Mouse (Mus musculus) adrenal gland, postnatal 4 days (tissue): Measurements from ENCODE around the gene Thumpd2. TPM values are rescaled to one million over a fixed set of nuclear protein-coding genes. Genes with fewer than 3 reads are reported as not detected.

ENCODE experiments used
- DNase-seq, 2 experiments: peaks; one replicate each; pipeline ENCODE4 v3.0.0; 2021 to 2022; ENCODE audit warnings: low spot score in 2 of 2, mixed read lengths in 2 of 2
- long read RNA-seq, 2 experiments: library from polyadenylated mRNA; stranded (forward); transcript quantifications; one replicate each; pipeline ENCODE4 v2.0.0; 2021
- total RNA-seq, 2 experiments: library from RNA; stranded (reverse); gene quantifications; 2 replicates each; pipeline ENCODE4 v1.2.3; 2021

Thumpd2 gene
- 10 to 100 TPM; 17.4 to 19.2 TPM for total RNA-seq
- long read RNA-seq, experiment 1, transcript Thumpd2-201 (10 exons, 1,833 nt) = major isoform, 19 of 29 reads
- long read RNA-seq, experiment 1, partial matches to known transcripts = 0 of 29 reads
- long read RNA-seq, experiment 1, other reads (novel, unspliced or antisense) = 10 of 29 reads
- long read RNA-seq, experiment 2, transcript Thumpd2-201 (10 exons, 1,833 nt) = major isoform, 32 of 47 reads
- long read RNA-seq, experiment 2, partial matches to known transcripts = 1 of 47 reads
- long read RNA-seq, experiment 2, other reads (novel, unspliced or antisense) = 14 of 47 reads

DNA sequence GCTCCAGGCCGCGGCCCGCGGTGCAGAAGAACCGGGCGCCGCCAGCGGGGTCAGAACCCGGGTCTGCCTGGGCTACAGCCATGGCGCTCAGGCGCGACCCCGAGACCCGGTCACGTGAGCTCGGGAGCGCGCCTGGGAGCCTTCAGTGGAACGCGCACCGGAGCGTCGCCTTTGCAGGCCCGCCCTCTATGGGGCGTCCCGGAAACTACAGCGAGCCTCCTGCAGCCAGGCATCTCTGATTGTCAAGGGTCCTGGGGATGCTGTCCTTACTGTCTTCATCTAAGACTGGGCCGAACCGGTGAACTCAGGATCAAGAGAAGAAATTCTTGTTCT, at the start of gene Thumpd2:
Gene Thumpd2 (minus strand): TSS at position 104 of the 333 bp plus-strand sequence.
- peak; percentile 82 to 83 for DNase-seq

DNA sequence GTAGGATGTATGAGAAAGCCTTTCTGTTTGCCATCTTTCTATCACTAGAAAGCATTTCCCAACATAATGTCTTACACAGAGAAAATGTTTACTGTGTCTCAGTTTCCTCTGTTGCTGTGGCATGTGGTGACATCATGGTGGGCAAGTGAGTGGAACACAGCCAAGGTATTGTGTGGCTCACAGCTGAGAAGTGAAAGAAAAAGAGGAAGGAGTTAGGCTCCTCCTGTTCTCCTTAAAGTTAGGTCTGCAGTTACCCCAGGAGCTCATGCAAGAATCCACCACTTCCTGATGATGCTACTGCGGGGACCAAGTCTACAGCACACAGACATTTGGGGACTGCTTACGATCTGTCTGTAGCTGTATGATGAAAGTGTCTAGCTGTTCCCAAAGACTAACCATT, 39.4 kb upstream of the Thumpd2 start:
- no peak for DNase-seq

DNA sequence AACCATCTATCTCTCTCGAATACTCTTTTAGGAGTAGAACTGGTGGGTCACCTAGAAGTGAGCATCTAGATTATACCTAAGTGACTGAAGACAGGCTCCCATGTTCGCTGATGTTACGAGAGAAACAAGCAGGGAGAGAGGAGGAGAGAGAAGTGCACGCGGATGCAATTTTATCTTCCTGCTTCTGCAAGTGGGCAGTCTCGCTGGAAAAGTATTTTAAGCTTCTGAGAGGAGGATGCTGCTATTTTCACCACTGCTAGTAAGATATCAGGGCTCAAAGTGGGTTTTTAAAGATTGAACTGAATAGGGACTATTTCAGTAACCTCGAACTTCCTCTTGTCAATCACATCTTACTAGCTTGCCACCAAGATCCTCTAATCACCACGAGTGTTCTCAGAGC, 38.0 kb upstream of the Thumpd2 start:
- no peak for DNase-seq

DNA sequence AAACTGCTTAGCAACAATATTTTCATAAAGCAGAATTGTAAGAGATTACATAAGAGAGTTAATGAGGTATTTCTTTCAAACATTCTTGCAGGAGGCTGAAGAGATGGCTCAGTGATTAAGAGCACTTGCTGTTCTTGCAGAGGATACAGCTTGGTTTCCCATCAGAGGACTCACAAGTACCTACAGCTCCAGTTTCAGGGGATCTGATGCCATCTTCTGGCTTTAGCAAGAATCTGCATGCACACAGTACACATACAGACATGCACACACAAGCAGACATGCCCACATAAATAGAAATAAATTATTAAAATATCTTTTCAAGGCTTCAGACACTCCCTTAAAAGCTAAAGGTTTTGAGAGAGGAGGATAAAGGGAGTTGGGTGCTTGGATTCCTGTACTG, 33.6 kb upstream of the Thumpd2 start:
- no peak for DNase-seq

DNA sequence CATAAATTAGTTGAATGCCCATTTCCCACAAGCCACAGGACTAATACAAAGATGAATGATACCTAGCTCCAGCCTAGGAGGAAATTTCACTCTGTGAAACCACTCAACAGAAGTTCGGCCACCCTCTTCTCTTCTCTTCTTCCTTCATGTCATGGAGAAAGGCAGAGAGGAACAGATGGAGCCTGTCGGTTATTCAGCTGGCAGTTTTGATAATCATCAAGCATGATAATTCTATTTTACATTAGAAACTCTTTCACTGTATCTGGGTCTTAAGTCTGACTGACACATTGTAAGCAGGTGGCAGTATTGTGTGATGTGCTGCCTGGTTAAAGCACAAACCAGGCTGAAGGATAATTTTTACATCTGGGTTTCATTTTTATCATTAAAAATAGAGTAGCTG, 31.6 kb upstream of the Thumpd2 start:
- no peak for DNase-seq

DNA sequence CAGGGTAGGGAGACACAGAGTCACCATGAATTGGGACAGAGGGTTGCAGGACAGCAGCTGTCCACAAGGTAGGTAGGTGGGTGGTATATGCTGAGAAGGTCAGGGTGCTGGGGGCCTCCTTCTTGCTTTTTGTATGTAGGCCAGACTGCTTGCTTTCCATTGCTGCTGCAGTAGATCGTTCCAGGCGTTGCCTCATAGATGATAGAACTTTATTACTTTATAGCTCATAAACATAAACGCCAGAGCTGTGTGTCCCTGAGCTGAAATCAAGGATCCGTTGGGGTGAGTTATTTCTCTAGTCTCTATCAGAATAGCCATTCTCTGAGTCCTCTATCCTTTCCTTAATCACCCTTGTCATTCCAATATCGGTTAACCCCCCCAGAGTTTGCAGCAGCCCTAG, 27.9 kb upstream of the Thumpd2 start:
- DNase-seq = no peak

GRCm38 (mm10) chr17:81088866-81089265, 24.0 kb upstream of the Thumpd2 start:
- DNase-seq = no peak

- DNase-seq = no peak
Observed at GRCm38 (mm10) chr17:81087735-81088134, 22.9 kb upstream of the Thumpd2 start.

GRCm38 (mm10) chr17:81064279-81064978, 453 bp downstream of the Thumpd2 start:
- no peak for DNase-seq

DNA sequence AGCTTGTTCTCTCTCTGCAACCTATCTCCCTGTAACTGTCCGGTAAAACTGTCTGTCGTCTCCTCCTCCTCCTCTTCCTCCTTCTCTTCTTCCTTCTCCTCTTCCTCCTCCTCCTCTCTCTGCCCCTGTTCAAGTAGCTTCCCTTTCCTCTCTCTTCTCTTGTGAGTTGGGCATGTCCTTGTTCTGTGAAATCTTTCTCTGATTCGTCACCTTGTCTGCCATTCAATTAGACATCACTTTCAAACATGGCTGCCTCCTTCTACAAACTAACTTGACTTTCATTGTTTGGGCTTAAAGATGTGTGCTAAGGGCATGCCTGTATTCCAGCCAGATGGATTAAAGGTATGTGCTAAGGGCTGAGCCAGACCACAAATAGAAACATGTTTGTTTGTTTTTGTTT, 1.5 kb downstream of the Thumpd2 start:
- DNase-seq = no peak

GRCm38 (mm10) chr17:81062349-81062871, 2.5 kb downstream of the Thumpd2 start:
- DNase-seq = no peak

- DNase-seq = no peak
Observed at GRCm38 (mm10) chr17:81056796-81057381, 8.0 kb downstream of the Thumpd2 start.

DNA sequence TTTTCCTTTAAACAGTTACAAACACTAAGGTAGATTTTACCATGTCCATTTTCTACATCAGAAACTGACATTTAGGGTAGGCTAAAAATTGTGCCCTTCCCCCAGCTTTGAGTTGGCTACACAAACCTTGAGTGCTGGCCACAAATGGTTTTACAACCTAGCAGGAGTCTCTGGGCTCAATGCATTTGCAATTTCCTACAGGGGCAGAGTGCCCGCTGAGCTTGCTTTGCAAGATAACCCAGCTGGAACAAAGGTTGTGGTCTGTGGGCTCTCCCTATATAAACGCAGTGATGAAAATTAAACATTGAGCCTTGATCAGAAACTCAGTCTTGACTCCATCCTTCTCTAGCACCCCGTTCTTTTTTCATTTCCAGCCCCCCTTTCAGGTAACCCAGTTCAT, 8.8 kb downstream of the Thumpd2 start:
- DNase-seq = no peak

DNA sequence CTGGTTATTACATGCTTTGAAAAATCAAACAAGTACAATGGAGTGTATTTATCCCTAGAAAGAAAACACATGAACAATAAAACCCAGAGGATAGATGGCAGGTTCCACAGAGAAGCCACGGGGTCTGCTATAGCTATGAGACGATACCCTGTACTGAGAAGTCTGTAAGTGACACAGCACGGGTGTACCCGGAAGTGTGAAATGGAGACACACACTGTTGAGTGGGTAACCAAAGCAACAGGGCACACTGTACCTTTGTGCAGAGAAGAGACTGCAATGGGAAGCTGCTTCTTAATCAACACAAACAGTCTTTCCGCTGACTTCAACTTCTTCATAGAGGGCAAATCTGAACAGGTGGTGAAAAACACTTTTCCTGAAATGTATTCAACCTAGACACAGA, 9.4 kb downstream of the Thumpd2 start:
- DNase-seq = no peak

DNA sequence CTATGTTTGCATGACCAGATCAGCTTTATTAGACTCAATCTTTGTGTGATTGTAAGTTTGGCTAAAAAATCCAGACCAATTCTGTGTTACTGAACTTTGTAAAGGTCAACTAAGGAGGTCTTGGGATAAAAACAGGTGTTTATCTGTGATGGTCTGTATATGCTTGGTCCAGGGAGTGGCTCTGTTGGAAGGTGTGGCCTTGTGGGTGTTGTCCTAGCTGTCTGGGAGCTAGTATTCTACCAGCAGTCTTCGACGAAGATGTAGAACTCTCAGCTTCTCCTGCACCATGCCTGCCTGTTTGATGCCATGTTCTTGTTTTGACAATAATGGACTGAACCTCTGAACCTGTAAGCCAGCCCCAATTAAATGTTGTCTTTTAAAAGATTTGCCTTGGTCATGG, 11.6 kb downstream of the Thumpd2 start:
- DNase-seq = no peak

GRCm38 (mm10) chr17:81047930-81048564, 16.8 kb downstream of the Thumpd2 start:
- no peak for DNase-seq

DNA sequence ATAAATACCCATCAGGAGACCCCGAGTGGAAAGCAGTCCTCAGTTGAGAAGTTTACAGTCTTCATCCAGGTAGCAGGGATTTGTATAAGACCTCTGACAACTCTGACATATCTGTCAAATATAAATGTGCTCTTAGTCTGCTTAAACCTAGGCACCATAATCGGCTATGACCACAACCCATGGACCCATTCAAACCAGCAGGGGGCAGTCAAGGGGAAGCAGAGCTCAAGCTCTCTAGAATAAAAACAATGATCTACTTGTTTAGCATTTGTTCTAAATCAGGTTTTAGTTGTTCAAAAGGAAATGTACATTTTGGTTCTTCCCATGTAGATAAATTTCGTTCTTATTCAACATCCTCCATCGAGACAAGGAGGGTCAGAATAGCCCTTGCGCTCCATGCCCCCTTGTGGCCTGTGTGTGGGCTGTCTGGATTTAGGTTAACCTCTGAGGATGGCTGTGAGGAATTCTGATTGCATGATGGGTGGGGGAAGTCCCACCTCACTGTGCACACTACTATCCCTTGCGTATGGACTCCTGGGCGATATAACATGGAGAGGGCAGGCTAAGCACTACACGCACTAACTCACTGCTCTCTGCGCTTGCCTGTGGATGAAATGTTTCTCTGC, 19.2 kb downstream of the Thumpd2 start:
- no peak for DNase-seq

- DNase-seq = no peak
Observed at GRCm38 (mm10) chr17:81045115-81045514, 19.8 kb downstream of the Thumpd2 start.

DNA sequence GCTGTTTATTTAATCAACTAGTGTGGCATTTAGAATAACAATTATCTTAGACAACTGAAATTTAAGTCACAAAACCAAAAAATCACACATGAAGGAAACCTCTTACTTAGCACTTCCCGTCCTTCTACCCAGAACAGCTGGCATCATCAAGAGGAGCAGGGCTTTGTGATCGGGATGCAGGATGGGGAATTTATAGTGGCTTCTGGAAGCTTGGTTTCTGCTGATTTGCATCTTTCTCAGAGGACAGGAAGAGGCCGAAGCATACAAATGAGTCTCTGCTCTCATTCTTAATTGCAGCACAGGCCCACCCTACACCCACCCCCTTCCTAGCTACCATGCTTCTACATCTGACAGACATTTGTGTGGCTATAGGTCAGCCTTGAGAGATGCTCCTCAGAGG, 20.5 kb downstream of the Thumpd2 start:
- no peak for DNase-seq

GRCm38 (mm10) chr17:81041662-81042061, 23.2 kb downstream of the Thumpd2 start:
- no peak for DNase-seq

GRCm38 (mm10) chr17:81038707-81039408, 26.0 kb downstream of the Thumpd2 start:
- no peak for DNase-seq
